Mouse (Mus musculus) spleen, adult 2 months (tissue): ENCODE results near the gene Hist1h2bf.

Source experiments
- CTCF ChIP-seq: fragments of 200-500 bp; IDR thresholded peaks from 2 replicates; pipeline ENCODE4 v1.5.1; 2011; ENCODE audit warnings: mild to moderate bottlenecking, inconsistent platforms; ENCODE audit not compliant: insufficient read depth, insufficient read length, insufficient replicate concordance; ENCODE audit errors: extremely low read depth
- POLR2A ChIP-seq: fragments of 200-500 bp; IDR thresholded peaks from 2 replicates; pipeline ENCODE4 v1.6.1; 2011; ENCODE audit warnings: low read depth, low read length, inconsistent platforms

DNA sequence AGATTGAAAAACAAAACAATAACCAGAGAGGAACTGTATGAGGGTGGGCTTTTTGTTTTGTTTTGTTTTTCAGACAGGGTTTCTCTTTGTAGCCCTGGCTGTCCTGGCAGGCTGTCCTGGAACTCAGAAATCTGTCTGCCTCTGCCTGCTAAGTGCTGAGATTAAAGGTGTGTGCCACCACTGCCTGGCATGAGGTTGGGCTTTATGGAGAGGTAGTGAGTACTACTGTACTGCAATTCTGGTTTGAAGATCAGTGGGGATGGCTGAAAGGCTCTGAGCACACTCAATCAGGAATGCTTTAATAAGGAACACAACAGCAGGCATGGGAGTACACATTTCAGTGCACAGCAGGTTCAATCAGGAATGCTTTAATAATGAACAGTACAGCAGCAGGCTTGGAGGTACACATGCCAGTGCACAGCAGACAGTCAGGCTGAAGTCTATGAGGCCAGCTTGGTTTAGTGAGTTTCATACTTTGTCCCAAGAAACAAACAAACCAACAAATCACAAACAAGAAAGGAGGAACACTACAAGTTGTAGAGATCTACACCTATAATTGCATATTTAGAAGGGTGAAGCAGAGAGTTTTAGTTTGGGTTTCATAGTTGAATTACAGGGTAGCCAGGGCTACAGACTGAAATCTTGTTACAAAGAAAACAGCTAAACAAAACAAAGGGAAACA is 9.5 kb upstream of the Hist1h2bf start:
- no peak for TF ChIP-seq CTCF
- no peak for TF ChIP-seq POLR2A
